Mouse (Mus musculus): ENCODE results near the gene Fndc8.

DNA sequence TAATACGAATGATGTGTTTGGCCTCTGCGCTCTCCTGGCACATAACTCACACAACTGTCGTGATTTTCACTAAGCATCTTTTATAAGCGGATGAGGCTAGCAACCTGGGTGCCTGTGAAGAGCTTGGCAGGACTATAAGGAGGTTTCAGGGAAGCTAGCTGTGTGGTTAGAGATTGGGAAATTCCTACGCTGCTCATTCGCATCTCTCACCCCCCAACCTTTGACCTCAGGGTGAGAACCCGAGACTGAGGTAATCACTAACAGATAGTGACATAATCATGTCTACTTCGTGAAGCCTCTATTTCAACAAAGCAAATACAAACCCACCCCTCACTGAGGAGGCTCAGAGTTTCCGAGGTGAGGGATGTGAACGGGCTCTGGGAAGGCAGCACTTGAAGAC, 28.8 kb downstream of the Fndc8 start:
- TF ChIP-seq CTCF (IDR thresholded peaks at IDR 0.05; ENCODE audit: low read depth) (no peak), EP300 (optimal IDR thresholded peaks at IDR 0.05) (no peak)
